Mouse (Mus musculus) large intestine, adult 2 months (tissue): ENCODE measurements around the gene Zdhhc17. TPM values are rescaled to one million over a fixed set of nuclear protein-coding genes. Genes with fewer than 3 reads are reported as not detected.

Source experiments
- DNase-seq: peaks from one replicate; pipeline ENCODE4 v3.0.0-alpha.2; 2012; ENCODE audit warnings: low read depth, low spot score
- whole genome bisulfite sequencing: fragments of 180-500 bp; shearing (Covaris S2); methylation state at CpG from one replicate; pipeline ENCODE4 v1.1.7; 2018; 5-methylcytosine and 5-hydroxymethylcytosine counted together
- polyA plus RNA-seq: library from polyadenylated mRNA; depleted of rRNA; stranded (reverse); fragments of >200 nt; gene quantifications from 2 replicates; pipeline ENCODE4 v1.2.3, GENCODE M21; 2012

Gene Zdhhc17
- polyA plus RNA-seq, 1 experiment, result 6.3 TPM

GRCm38 (mm10) chr10:111007687-111008086 lies 2.3 kb downstream of the Zdhhc17 start:
- DNase-seq, result no peak
- WGBS, result 67% methylated on average over 4 of the region's 4 CpGs

DNA sequence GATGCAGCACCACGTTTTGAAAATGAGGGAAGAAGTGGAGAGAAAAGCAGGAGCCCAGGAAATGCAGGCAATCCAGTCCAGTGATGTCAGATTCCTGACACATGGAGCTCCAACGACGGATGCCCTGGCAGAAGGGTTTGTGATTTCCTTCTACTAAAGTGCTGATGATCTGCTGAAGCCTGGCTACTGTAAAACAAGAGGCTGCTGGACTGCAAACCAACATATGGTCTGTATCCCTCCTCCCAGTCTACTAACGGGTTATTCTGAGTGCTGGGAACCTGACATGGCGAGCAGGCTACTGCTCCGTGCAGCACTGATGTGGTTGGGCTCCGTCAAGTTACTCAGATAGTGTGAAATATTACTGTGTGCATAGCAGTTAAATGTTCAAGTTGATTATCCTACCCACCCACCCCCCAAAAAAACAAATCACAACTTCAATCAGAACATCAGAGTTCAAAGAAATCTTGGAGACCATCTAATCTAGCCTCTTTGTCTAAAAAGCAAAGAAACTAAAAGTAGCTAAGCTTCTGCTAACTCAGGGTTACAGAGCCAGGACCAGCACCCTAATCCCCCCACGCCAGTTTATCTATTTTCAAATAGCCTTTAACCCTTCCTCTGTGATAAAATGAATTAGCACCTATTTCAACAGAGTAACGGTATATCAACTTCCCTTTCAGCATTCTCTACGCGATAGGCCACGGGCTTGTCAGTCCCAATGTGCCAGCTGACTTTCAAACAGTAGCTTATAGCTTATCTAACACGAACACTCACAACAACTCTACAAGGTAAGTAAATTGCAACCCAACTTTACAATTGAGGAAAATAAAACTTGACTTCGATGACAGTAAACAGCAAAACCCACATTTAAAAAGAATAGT lies 4.1 kb downstream of the Zdhhc17 start:
- WGBS, result 53% methylated on average over 14 of the region's 14 CpGs
- DNase-seq, result no peak

- 42% methylated on average over 6 of the region's 6 CpGs for WGBS
- DNase-seq, result no peak
These were observed 5.7 kb downstream of the Zdhhc17 start for GRCm38 (mm10) chr10:111004220-111004619.

- no peak for DNase-seq
- WGBS, result 73% methylated on average over 5 of the region's 5 CpGs
These were observed 10.7 kb downstream of the Zdhhc17 start for GRCm38 (mm10) chr10:110999201-110999600.

DNA sequence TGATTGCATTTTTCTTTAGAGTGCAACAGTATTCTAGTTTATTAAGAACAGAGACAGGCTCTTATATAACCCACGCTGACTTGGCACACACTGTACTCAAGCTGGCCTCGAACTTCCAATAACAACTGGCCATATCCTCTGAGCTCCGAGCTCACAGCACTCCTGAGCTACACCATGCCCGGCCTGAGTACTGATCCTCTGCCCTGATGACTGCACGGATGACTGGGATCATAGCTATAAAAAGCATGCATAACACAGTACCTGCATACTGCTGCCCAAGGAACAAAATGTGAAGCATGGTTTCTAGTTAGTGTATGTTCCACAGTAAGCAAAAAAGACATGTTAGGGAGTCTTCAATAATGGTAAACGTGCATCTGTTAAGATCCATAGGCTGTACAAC lies 12.8 kb downstream of the Zdhhc17 start:
- 78% methylated on average over 6 of the region's 6 CpGs for WGBS
- no peak for DNase-seq

GRCm38 (mm10) chr10:110994761-110995160 lies 15.2 kb downstream of the Zdhhc17 start:
- WGBS, result 74% methylated on average over 5 of the region's 5 CpGs
- DNase-seq, result no peak

DNA sequence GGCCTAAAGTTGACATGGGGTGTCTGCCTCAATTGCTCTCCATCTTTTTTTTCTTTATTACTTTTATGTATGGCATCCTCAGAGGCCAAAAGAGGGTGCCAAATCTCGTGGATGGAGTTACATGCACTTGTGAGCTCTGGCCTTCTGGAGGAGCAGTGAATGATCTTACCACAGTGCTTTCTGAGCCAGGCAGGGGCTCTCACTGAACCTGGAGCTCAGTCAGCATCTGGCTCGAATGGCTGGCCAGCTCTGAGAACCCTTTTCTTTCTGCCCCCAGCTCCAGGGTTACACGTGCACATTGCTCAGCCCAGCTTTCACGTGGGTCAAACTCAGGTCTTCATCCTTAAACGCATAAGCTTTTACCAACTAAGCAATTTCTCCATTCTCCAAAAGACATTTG lies 16.7 kb downstream of the Zdhhc17 start:
- WGBS, result 72% methylated on average over 5 of the region's 5 CpGs

GRCm38 (mm10) chr10:110992047-110992431 lies 17.9 kb downstream of the Zdhhc17 start:
- WGBS, result 9% methylated on average over 9 of the region's 9 CpGs

More for the DNA sequence above, 16.7 kb downstream of the Zdhhc17 start:
- DNase-seq, result no peak

GRCm38 (mm10) chr10:110991307-110992046 lies 18.5 kb downstream of the Zdhhc17 start:
- no peak for DNase-seq
- WGBS, result 50% methylated on average over 6 of the region's 6 CpGs

More at GRCm38 (mm10) chr10:110992047-110992431, 17.9 kb downstream of the Zdhhc17 start:
- DNase-seq, result no peak

DNA sequence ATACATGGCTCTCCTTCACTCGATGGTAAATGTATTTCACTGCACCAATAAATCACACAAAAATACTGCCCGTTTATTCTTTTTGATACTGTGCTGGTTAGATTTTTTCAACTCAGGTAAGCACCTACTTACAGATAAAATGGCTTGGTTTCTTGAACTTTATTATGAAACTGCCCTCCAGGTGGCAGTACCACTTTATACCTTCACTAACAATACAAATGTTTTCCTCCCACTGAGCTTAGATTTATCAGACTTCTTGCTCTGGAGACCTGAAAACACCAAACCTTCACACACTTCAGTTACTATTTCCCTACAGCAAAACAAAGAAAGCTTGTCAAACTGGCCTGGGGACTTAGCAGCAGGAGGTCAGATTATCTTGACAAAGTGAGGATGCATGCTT lies 20.2 kb downstream of the Zdhhc17 start:
- no peak for DNase-seq
- 49% methylated on average over 2 of the region's 2 CpGs for WGBS

DNA sequence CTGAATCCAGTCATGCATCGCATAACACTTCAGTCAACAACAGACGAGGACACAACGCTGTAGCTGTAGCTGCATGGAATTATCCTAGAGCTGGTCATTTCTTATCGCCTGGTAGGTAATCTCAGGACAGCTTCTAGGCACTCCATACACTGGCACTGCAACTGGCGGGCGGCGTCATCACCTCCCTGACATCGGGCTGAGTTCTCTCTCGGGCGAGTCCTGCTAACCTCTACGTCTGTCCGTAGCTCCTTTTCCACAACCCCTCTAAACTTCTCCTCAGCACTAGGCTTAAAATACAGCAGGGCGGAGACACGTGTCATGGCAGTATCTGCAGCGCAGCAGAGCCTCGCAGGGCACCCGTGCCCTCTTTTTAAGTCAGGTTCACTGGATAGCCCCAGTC lies 23.3 kb downstream of the Zdhhc17 start:
- no peak for DNase-seq
- WGBS, result 89% methylated on average over 17 of the region's 17 CpGs

- 75% methylated on average over 4 of the region's 4 CpGs for WGBS
- DNase-seq, result no peak
These were observed 27.2 kb downstream of the Zdhhc17 start for GRCm38 (mm10) chr10:110982771-110983170.

- 69% methylated on average over 6 of the region's 6 CpGs for WGBS
- DNase-seq, result no peak
These were observed 29.5 kb downstream of the Zdhhc17 start for GRCm38 (mm10) chr10:110980441-110980840.

DNA sequence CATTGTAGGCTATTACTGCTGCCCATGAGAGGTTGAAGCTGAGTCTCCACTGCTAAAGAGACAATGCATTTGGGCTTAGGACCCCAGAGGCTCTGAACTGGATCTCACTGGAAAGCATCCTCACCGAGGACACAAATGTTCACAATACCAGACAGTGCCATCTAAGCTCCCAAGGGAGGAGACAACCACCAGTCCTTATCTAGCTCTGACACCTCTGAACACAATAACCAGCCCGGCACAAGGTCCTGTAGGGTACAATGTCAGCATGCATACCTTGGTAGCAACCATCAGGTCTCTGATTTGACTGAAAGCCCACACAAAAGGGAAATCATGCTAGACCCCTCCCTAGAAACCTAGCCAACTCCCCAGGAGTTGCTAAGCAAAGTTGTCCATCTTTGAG lies 30.5 kb downstream of the Zdhhc17 start:
- 84% methylated on average over 2 of the region's 2 CpGs for WGBS
- no peak for DNase-seq

DNA sequence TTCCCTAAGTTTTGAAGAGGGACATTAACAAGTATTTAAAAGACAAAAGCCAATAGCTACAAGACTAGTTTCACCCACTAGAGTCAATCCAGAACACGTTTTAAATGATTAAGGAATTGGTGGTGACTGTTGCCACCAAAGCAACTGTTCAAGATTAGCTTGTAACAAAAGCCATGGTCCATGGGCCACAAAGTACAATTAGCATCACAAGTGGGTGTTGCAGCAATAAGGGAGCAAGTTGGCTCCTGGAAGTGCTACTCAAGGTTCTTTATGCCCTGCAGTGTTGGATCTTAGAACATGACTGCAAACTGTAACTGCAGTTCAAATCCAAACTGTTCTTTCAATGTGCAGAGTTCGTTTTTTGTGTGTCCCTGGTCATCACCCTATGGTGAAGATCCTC lies 32.6 kb downstream of the Zdhhc17 start:
- 70% methylated on average over 2 of the region's 2 CpGs for WGBS
- DNase-seq, result no peak

DNA sequence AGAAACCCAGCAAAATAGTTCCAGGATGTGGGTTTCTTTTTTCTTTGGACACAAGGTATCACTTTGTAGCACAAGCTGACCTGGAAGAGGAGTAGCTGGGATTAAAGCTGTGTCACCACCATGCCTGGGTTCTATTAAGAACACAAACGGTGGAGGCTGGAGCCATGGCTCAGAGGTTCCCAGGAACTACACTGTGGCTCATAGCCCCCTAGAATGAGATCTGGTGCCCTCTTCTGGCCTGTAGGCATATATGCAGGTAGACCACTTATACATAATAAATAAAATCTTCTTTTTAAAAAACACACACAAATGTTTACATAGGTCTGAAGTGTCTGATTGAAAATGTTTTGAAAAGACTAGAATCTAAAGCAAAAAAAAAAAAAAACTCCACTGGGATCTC lies 33.9 kb downstream of the Zdhhc17 start:
- DNase-seq, result no peak
- 5% methylated on average over 1 of the region's 1 CpGs for WGBS

DNA sequence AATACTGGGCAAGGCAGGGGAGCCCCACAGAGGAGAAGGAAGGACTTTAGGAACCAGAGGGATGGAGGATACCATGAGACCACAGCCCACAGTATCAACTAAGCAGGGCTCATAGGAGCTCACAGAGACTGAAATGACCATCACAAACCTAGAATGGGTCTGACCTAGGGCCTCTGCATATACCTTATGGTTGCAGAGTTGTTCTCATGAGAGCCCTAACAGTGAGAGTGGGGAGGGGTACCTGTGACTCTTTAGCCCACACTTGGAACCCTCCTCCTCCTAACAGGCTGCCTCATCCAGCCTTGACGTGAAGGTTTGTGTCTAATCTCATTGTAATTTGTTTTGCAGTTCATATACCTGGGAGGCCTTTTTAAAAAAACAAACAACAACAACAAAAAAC lies 35.1 kb downstream of the Zdhhc17 start:
- 93% methylated on average over 1 of the region's 1 CpGs for WGBS
- DNase-seq, result no peak

DNA sequence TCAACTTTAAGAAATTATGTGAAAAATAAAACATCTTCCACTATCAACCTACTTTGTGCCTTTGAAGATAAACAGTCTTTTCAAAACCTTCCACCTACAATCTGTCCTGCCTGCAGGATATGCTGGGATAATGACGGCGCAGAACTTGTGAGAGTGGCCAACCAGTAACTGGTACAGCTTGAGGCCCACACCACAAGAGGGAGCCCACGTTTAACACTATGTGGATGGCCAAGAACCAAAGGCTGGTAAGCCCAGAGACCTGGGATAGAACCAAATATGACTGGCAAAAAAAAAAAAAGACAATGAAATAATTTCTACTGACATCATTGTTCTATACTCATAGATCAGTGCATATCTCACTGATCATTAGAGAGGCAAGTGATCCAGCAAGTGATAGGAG lies 35.5 kb downstream of the Zdhhc17 start:
- 51% methylated on average over 3 of the region's 3 CpGs for WGBS
- DNase-seq, result no peak

DNA sequence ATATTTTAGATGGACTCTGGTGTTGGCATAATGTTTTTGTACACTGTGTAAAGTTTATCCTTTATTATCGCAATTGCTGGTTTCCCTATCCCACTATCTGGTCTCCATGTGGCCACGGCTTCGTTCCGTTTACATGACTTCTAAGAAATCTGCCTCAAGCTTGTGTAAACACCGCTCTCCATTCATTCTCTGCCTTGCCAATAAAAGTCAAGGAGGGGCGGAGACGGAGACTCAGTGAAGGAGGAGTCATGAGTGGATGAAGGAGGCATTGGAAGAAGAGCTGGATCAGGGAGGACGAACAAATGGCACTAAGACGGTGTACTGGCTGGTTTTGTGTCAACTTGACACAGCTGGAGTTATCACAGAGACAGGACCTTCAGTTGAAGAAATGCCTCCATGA lies 37.9 kb downstream of the Zdhhc17 start:
- DNase-seq, result peak; percentile 38

GRCm38 (mm10) chr10:110971483-110971882 lies 38.5 kb downstream of the Zdhhc17 start:
- 69% methylated on average over 6 of the region's 6 CpGs for WGBS
- no peak for DNase-seq

More for the DNA sequence above, 37.9 kb downstream of the Zdhhc17 start:
- 17% methylated on average over 9 of the region's 9 CpGs for WGBS

- 44% methylated on average over 3 of the region's 3 CpGs for WGBS
These were observed 38.9 kb downstream of the Zdhhc17 start for GRCm38 (mm10) chr10:110971044-110971443.

More at GRCm38 (mm10) chr10:110971044-110971443, 38.9 kb downstream of the Zdhhc17 start:
- DNase-seq, result no peak
